Mouse (Mus musculus) heart, adult 8-10 months (tissue): ENCODE data around the gene Cds1. TPM values are rescaled to one million over a fixed set of nuclear protein-coding genes. Genes with fewer than 3 reads are reported as not detected.

Experiments used
- DNase-seq: peaks from one replicate; pipeline ENCODE4 v3.0.0; 2022; ENCODE audit warnings: low spot score
- total RNA-seq, 4 experiments: library from RNA; stranded (reverse); gene quantifications; 2 replicates each; pipeline ENCODE4 v1.2.4; 2022

The Cds1 gene
- total RNA-seq, 4 experiments from 2014 or later, result 26.9 to 45.0 (median 34.1) TPM

- no peak for DNase-seq
Observed at GRCm38 (mm10) chr5:101866722-101867121, 101.8 kb downstream of the Cds1 start.

Other genes starting within 250 kb of the Cds1 start
- gene Nkx6-1, start 100.1 kb upstream of the Cds1 start, total RNA-seq, result under 1 TPM in 2 of 4 experiments, not detected in 2; 0.11 TPM